Mouse (Mus musculus) kidney, adult 18-20 months (tissue): ENCODE data around the gene Pi4k2a.
"Not testable (repeated sequence)": the region's sequence is repeated elsewhere in the genome, so short reads cannot be mapped to it uniquely, and the experiment has no call there.

ENCODE experiments used
- DNase-seq: peaks from one replicate; pipeline ENCODE4 v3.0.0; 2021

Pi4k2a gene

DNA sequence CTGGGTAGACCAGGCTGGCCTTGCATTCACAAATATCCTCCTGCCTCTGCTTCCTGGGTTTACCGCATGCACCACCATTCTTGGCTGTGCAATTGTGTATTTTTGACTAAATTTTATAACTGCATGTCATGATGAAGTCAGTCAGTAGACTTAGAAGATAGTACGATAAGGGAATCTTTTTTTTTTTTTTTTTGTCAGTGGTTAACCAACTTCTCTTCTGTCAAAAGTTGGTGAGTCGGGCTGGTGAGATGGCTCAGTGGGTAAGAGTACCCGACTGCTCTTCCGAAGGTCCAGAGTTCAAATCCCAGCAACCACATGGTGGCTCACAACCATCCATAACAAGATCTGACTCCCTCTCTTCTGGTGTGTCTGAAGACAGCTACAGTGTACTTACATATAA, 8.7 kb upstream of the Pi4k2a start:
- not testable (repeated sequence) for DNase-seq

DNA sequence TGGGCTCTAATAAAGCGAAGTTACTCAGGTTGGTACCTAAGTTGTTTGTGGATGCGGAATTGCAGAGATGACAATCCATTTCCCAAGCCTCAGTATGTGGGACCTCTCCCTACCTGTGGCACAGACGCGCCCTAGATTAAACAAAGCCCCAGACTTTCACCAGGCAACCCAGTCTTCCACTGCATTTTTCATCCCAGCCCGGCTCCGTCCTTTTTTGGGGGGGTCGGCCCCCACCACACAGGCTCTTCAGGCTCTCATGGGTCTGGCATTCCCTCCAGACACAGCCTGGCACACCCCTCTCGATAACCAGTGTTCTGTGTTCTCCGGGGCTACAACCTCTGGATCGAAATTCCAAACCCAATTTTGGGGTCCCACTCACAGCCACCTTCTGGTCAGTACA, 4.6 kb upstream of the Pi4k2a start:
- DNase-seq: no peak

- peak; percentile 87 for DNase-seq
These were observed 4.1 kb upstream of the Pi4k2a start, which contains the start of gene Morn4 for GRCm38 (mm10) chr19:42086166-42086565. Gene Morn4, minus strand, starts transcription at chr19:42086357.

DNA sequence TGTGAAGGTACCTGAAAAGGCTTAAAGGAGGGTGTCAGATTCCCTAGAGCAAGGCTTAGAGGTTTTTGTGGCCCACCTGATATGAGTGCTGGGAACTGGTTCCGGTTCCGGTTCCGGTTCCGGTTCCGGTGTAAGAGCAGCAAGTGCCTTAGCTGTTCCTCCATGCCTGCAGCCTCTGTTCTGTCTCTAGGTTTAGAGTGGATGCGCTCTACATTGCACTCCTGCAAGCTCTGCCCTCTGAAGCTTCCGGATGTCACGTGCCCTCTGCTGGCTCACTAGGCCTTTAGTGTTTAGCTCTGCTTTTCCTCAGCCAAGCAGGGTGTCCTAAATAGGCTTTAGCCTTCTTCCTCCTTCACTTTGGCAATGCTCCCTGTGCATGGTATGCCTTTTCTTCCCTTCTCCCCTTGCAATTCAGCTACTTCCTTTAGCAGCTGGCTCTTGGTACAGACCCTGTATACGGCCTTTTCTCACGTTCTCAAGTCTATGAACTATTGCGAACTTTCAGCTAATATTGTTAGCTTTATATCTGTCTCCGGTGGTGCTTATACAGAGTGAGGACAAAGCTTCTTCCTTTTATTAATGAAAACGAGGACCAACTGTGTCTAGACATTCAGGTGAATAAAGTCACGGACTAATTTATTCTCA, 1.0 kb upstream of the Pi4k2a start:
- DNase-seq: peak; percentile 70

- DNase-seq: no peak
These were observed 419 bp downstream of the Pi4k2a start for GRCm38 (mm10) chr19:42090637-42091141.

DNA sequence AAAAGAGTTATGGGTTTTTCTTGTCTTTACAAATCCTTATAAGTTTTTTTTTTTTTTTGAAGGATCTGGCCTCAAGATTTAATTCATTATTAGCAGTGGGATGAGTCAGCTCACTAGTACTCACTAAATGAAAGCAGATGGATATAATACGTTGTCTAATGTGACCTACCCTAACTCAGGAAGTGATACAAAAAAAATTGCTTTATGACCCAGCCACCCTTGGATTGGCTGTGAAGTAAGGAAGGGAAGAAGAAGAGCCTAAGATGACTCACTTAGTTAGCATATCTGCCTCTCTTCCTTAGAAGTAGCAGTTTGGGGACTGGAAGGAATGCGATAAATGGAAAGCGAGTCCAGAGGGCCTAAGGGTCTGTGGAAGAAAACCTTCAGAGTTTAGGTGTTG, 9.1 kb downstream of the Pi4k2a start:
- DNase-seq: no peak

DNA sequence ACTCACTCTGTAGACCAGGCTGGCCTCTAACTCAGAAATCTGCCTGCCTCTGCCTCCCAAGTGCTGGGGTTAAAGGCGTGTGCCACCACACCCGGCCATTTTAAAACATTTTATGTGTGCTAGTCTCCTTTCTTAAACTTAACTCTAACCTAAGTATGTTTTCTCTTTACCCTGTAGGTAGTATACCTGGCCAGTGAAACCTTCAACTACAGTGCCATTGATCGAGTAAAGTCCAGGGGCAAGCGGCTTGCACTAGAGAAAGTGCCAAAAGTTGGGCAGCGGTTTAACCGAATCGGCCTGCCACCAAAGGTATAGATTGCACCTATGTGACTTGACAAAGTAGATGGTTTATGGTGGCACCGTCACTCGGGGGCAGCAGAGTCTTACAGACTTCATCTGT, 14.4 kb downstream of the Pi4k2a start:
- DNase-seq: no peak

DNA sequence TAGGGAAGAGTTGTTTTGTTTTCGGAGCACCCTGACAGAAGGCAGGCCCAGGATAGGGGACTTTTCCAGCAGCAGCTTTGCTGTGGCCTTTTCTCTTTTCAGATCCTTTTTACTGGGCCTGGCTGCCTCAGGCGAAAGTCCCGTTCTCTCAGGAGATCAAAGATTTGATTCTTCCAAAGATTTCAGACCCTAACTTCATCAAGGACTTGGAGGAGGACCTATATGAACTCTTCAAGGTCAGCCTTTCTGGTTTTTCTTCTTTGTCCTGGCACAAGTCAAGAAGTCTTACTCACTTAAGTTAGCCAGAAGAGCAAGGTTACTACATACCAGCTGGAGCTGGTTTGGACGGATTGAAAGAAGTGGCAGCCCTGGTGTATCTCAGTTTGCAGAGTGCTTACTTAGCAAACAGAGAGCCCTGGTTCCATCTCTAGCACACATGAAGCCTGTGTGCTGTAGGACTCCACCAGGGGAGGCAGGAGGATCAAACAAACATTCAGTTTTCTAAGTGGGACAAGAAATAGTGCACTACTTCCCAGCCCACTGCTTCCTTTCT, 25.6 kb downstream of the Pi4k2a start:
- DNase-seq: no peak

- no peak for DNase-seq
These were observed 27.9 kb downstream of the Pi4k2a start for GRCm38 (mm10) chr19:42118142-42118541.

DNA sequence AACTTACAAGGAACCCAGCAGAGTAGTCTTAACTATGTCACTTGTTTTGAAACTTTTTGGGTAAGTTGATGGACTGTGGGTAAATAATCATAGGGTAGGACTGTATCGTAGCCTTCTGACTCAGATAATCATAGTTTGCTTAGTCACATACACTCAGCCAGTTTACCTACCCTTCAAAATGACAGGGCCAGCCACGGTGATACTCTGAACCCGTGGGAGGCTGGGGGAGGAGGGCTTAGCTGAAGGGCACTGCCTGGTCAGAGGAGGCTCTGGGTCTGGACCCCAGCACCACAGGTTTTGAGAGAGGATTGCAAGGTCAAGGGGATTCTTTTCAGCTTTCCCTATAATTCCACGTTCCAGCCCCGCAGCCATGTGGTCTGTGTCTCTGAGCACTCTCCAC, 28.3 kb downstream of the Pi4k2a start:
- no peak for DNase-seq

- no peak for DNase-seq
These were observed 30.2 kb downstream of the Pi4k2a start for GRCm38 (mm10) chr19:42120451-42120850.

DNA sequence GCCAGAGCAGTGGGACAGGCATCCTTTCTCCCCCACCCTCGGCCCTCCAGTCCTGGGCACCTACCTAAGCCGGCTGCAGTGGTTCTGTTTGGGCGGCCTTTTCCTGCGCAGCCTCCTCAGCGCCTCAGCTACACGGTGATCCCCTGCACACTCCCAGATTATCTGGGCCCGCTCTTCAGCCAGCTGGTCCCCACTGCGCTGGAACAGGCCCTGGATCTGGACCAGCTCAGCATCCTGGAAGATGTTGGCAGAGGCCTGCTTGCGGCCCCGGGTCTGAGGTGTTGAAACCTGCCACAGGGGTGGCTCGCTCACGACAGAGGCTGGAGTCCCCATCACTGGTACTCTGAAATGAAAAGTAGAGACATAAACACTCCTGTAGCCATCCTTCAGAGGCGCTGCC, 34.4 kb downstream of the Pi4k2a start:
- DNase-seq: no peak

DNA sequence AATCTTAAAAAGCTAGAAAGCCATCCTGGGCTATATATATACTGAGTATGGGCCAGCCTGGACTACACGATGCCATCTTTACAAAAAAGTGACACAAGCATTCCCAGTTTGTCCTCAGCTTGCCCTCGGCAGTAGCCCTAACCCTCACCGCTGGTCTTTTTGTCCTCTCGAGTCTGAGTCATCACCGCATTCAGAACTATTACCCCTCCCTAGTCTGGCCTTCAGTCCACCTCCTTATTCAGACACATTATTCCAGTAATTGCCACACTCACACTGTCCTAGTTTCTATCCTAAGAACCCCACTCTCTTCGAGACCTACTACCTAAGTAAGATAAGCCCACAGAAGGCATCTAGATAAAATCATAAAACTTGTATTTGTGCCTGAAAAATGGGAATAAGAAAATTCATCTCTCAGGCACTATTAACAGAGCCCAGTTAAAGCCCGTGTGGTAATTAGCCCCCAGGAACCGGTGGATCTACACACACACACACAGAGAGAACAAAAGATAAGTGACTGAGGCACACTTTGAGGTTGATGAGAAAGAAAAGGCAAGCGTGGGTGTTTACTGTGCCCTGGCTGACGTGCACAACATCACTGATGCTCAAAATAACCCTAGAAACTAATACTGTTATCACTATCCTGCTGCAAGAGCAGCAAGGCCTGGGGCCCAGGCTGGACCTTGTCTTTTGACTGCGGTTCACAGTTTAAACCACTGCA, 35.4 kb downstream of the Pi4k2a start:
- no peak for DNase-seq

DNA sequence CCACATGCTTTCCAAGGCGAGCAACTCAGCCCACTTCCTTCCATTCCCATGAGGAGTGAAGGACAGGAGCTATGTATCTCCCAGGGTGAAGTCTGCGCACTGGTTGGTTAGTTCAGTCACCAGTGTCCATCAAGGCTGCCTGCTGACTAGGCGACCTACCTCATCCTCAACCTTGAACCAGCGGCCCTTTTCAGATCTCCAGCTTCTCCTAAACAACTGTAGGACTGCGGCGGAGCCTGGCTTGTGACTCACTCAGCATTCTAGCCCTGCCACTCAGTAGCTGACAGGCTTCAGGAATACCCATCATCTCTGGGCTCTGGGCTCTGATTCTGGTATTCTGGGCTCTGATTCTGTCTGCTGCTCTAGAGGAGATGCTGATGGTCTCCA, 35.9 kb downstream of the Pi4k2a start:
- DNase-seq: no peak

DNA sequence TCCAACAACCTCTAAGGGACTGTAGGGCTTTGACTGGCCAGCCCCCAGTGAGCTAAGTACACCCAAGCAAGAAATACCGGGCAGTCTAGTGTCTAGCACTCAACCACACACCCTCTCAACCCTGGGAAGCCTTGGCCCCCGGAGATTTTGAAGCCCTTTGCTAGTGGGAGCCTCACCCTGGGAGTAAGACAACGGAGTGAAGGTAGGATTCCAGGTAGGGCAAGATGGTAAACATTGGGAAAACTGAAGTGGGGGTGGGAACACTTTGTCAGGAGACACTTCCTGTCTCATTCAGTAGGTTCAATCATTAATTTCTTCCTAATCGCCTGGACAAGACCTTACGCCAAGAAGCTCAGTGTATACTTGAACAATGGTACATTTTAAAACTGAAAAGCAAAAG, 36.8 kb downstream of the Pi4k2a start:
- DNase-seq: no peak

DNA sequence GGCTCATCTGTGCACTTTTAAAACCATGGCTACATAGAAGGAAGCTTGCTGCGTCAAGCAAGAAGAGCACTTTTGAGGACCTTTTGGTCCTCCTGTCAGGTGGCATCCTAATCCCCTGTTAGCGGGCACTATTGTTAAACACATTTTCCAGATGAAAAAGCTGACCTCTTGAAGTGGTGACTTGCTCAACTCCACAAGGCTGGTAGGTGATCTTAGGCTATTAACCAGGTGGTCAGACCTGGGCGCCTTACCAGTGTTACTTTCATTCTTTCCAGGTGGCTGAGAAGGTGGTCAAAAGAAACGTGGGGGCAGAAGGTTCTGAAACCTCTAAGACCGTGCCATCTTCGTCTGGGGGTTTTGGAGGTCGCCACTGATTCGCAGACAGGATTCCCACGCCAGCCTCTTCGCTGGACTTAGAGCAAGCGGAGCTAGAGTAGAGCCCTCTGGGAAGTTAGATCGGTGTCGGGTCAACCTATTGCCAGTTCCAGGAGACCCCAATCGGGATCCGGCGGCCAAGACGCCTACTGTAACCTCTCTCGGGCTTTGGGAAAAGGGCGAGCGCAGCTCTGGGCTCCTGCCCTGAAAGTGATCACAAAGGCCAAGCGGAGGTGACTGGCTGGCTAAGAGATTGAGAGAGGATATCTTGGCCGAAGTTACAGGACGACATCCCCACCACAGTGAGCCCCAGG, 37.9 kb downstream of the Pi4k2a start:
- DNase-seq: no peak

DNA sequence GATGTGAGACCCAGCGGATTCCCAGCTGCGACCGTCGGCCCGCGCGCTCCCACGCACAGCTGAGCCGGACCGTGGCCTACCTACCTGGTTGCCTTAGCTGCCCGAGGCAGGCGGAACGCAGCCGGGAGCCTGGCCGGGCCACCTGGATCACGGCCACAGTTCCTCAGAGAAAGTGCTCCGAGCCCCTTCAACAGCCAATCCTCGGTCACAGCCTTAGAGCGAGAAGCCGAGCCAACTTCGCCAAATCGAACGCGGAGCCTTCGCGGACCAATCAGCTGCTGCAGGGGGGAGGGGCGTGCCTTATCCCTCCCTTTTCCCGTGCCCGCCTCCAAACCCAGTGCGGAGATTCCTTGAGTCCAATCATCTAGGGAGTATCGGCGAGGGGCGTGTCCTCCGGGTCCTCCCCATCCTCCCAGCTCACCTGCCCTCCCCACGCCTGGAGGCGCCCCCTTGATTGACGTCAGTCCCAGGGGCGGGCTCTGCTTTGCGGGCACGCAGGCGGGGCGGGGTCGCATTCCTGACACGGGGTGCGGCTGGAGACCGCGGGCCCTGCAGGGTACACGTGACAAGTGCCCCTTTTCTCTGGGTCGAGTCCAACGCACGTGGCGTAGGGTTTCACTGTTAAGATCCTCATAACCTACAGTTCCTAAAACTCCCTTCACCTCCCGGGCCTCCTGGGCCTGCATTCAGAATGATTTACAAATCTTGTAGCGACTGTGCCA, 38.7 kb downstream of the Pi4k2a start, which contains the start of gene Avpi1:
Avpi1 (minus strand) TSS at position 273 of the 722 bp plus-strand sequence.
- peak; percentile 99 for DNase-seq

DNA sequence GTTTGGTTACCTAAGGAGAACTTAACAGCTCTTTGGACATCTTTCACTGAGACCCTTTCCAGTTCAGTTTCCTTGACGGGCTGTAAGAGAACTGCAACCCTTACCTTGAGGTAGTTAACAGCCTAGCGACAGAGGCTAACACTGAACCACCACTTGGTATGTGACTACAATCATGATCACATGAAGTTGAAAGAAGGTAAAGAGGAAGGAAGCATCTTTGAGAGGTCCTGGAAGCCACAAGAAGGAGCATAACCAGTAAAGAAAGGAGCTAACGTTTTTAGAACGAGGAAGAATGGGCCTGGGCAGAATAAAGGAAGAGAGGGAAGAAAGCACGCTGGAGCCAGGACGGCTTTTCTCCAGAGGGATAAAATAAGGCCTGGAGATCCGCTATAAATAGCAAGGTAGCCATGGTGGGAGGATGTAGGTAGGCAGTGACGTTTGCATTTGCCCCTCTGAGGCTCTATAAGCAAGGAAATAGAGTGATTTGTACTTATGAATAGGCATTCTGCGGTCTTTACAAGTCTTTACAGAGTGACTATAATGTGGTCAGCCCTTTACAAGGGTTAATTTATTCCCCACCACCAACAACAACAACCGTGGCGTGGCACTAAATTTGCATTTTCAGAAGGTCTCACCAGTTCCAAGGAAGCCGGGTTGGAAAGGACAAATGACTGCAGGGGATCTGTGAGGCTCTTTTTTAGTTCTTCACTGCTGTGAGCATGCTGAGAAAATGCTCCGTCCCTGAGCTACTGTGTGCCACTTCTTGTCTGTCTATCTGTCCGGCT, 39.4 kb downstream of the Pi4k2a start:
- no peak for DNase-seq

DNA sequence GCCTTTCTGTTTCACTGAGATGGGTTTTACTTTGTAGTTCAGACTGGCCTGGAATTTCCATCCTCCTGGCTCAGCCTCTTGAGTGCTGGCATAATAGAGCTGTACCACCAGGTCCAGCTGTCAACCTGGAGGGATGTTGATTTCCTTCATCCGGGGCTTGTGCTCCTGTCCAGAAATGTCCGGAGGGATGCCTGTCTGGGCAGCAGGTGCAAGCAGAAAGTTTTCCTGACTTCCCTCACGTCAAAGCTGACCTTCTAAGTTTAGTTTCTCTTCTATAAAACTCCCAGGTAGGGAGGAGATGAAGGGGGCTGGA, 40.0 kb downstream of the Pi4k2a start:
- no peak for DNase-seq

DNA sequence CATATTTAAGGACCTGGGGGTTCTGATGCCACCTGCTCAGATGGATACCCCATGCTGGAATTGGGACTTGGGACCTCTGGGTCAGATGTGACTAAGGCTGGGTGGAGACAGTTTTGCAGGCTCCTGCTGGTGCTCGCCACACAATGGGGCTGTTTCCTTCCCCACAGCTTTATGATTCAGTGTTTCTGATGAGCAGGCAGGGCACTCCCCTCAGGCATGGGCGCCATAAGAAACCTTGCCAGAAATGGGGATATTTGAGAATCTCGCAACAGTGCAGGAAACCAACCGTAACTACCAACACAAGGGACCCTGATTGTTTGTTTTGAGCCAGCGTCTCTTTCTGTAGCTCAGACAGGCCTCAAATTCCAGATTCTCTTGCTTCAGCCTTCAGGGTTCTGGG, 40.8 kb downstream of the Pi4k2a start:
- DNase-seq: no peak

- no peak for DNase-seq
These were observed 44.8 kb downstream of the Pi4k2a start for GRCm38 (mm10) chr19:42135070-42135469.

- DNase-seq: no peak
These were observed 45.9 kb downstream of the Pi4k2a start for GRCm38 (mm10) chr19:42136126-42136525.
